14 mouse cellular contexts compared by ENCODE assay signal in genomic region chr3:57534450-57534849, GRCm38 (mm10). TPM values are rescaled to one million over a fixed set of nuclear protein-coding genes. Genes with fewer than 3 reads are reported as not detected.
A peak's percentile ranks its signal among the peaks of the same experiment; 100 is the strongest.
DNase-seq lines count a peak whose midpoint lies in the region; ATAC-seq lines count a peak whose summit lies in the region.
"Had no signal": no experiment of that assay in that cellular context is flagged by ENCODE, and none has a peak within 500 bp of the region (broad histone marks: within the 10 kb centered on the region; RNA-seq: fewer than 3 reads in every experiment).

No protein-coding gene starts in this region.

- H3K4me3 ChIP-seq in heart, embryonic 13.5 days, result no peak overlapping the region
- H3K4me3 ChIP-seq in limb, embryonic 12.5 days (replicated peaks), result no peak overlapping the region
- no peak overlapping the region for H3K4me3 ChIP-seq in limb, embryonic 10.5 days
- H3K4me3 ChIP-seq in forebrain, embryonic 16.5 days (replicated peaks; ENCODE audit: low read length), result no peak overlapping the region
- no peak overlapping the region for H3K4me3 ChIP-seq in limb, embryonic 15.5 days
- H3K4me3 ChIP-seq: erythroblast, embryonic 14.5 days had no signal

- no peak overlapping the region for H3K9ac ChIP-seq in heart, embryonic 13.5 days
- H3K9ac ChIP-seq in limb, embryonic 12.5 days (replicated peaks), result no peak overlapping the region
- no peak overlapping the region for H3K9ac ChIP-seq in forebrain, embryonic 16.5 days (replicated peaks; ENCODE audit: low read depth, low read length)
- H3K9ac ChIP-seq in limb, embryonic 15.5 days, result no peak overlapping the region
- H3K9ac ChIP-seq: lung, embryonic 14.5 days had no signal

- no peak overlapping the region for H3K4me2 ChIP-seq in heart, embryonic 13.5 days
- no peak overlapping the region for H3K4me2 ChIP-seq in limb, embryonic 12.5 days
- H3K4me2 ChIP-seq in forebrain, embryonic 16.5 days (ENCODE audit: low read length), result no peak overlapping the region
- no peak overlapping the region for H3K4me2 ChIP-seq in limb, embryonic 15.5 days
- H3K4me2 ChIP-seq: lung, embryonic 14.5 days; midbrain, embryonic 11.5 days had no signal

- H3K27me3 ChIP-seq in heart, embryonic 13.5 days (replicated peaks), result no peaks in the 10 kb centered on the region
- no peaks in the 10 kb centered on the region for H3K27me3 ChIP-seq in limb, embryonic 12.5 days
- H3K27me3 ChIP-seq in limb, embryonic 10.5 days (ENCODE audit: low read depth, poor library complexity, severe bottlenecking), result no peaks in the 10 kb centered on the region
- H3K27me3 ChIP-seq in forebrain, embryonic 16.5 days (replicated peaks; ENCODE audit: control insufficient read depth, insufficient read depth, low read length), result no peaks in the 10 kb centered on the region
- no peaks in the 10 kb centered on the region for H3K27me3 ChIP-seq in limb, embryonic 15.5 days

- intact Hi-C loops in heart, postnatal 25 days (cut with DNase I), result loop anchor here (5.0 kb wide), 1 partner anchor 38 kb away; no protein-coding TSS in a partner anchor

- no peak for ATAC-seq in heart, embryonic 13.5 days (ENCODE audit: extremely low read depth, insufficient number of reproducible peaks, low FRiP score, low TSS enrichment)
- no peak for ATAC-seq in limb, embryonic 12.5 days (ENCODE audit: insufficient number of reproducible peaks, insufficient read depth, low FRiP score, low TSS enrichment, low read depth)
- ATAC-seq in forebrain, embryonic 16.5 days, result peak; percentile 74; the same call in 1 of the 2 replicates
- ATAC-seq in limb, embryonic 15.5 days (ENCODE audit: insufficient number of reproducible peaks, low FRiP score, low TSS enrichment, low read depth), result no peak

- H3K4me1 ChIP-seq in heart, embryonic 13.5 days, result peaks cover 68% of the 10 kb centered on the region
- peaks cover 26% of the 10 kb centered on the region for H3K4me1 ChIP-seq in limb, embryonic 12.5 days (replicated peaks)
- peaks cover 36% of the 10 kb centered on the region for H3K4me1 ChIP-seq in limb, embryonic 10.5 days
- no peaks in the 10 kb centered on the region for H3K4me1 ChIP-seq in forebrain, embryonic 16.5 days (replicated peaks; ENCODE audit: control insufficient read depth, insufficient read depth, low read length)
- H3K4me1 ChIP-seq in limb, embryonic 15.5 days, result peaks cover 31% of the 10 kb centered on the region

- peak overlapping the region; percentile 51 for H3K27ac ChIP-seq in heart, embryonic 13.5 days (replicated peaks)
- H3K27ac ChIP-seq in limb, embryonic 12.5 days, result peak overlapping the region; percentile 64; the same call in 1 of the 2 replicates
- no peak overlapping the region for H3K27ac ChIP-seq in limb, embryonic 10.5 days
- H3K27ac ChIP-seq in forebrain, embryonic 16.5 days (ENCODE audit: low read length), result no peak overlapping the region
- H3K27ac ChIP-seq in limb, embryonic 15.5 days, result peak overlapping the region; percentile 40

- no peaks in the 10 kb centered on the region for H3K36me3 ChIP-seq in heart, embryonic 13.5 days
- H3K36me3 ChIP-seq in limb, embryonic 12.5 days, result no peaks in the 10 kb centered on the region
- no peaks in the 10 kb centered on the region for H3K36me3 ChIP-seq in limb, embryonic 10.5 days
- no peaks in the 10 kb centered on the region for H3K36me3 ChIP-seq in forebrain, embryonic 16.5 days (ENCODE audit: control insufficient read depth, insufficient read depth)
- H3K36me3 ChIP-seq in limb, embryonic 15.5 days, result no peaks in the 10 kb centered on the region

- H3K9me3 ChIP-seq in heart, embryonic 13.5 days, result no peaks in the 10 kb centered on the region
- no peaks in the 10 kb centered on the region for H3K9me3 ChIP-seq in limb, embryonic 12.5 days
- H3K9me3 ChIP-seq in limb, embryonic 10.5 days (replicated peaks), result no peaks in the 10 kb centered on the region
- H3K9me3 ChIP-seq in forebrain, embryonic 16.5 days (ENCODE audit: control insufficient read depth, low read length), result no peaks in the 10 kb centered on the region
- H3K9me3 ChIP-seq in limb, embryonic 15.5 days, result no peaks in the 10 kb centered on the region

- 67% methylated on average over 6 of the region's 6 CpGs for WGBS in heart, embryonic 13.5 days
- 65% methylated on average over 6 of the region's 6 CpGs for WGBS in limb, embryonic 12.5 days
- 93% methylated on average over 6 of the region's 6 CpGs for WGBS in limb, embryonic 10.5 days
- 20% methylated on average over 6 of the region's 6 CpGs for WGBS in forebrain, embryonic 16.5 days
- WGBS in limb, embryonic 15.5 days, result 42% methylated on average over 6 of the region's 6 CpGs

- DNase-seq in heart, postnatal 25 days (ENCODE audit: low spot score), result no peak
- no peak for DNase-seq in limb, embryonic 10.5 days (ENCODE audit: low spot score)
- no peak for DNase-seq in ovary, adult 18-20 months (ENCODE audit: low spot score)
- DNase-seq: cerebellum, adult 11-12 months; heart, postnatal 10 days; layer of hippocampus, adult 9-11 months; lung, embryonic 14.5 days; spleen, adult 18-20 months had no signal

RNA-seq across cellular contexts. Expression of gene Wwtr1, which starts 41.3 kb away (rescaled TPM):
- 13.8 and 16.1 TPM in 2 replicates for polyA plus RNA-seq in heart, embryonic 13.5 days (2015; fragmentation: Nextera tagmentation; extraction: Ambion mirVana)
- total RNA-seq in heart, postnatal 25 days (2021), result 10 to 100 TPM; 57.9 to 61.6 TPM
- polyA plus RNA-seq in limb, embryonic 12.5 days (2016; fragmentation: Nextera tagmentation; extraction: Ambion mirVana), result 13.8 and 14.0 TPM in 2 replicates
- 8.3 and 10.7 TPM in 2 replicates for polyA plus RNA-seq in limb, embryonic 10.5 days (2016; fragmentation: Nextera tagmentation; extraction: Ambion mirVana)
- polyA plus RNA-seq in forebrain, embryonic 16.5 days (2015; fragmentation: Nextera tagmentation; extraction: Ambion mirVana), result 9.9 and 12.3 TPM in 2 replicates
- 36.2 and 39.4 TPM in 2 replicates for polyA plus RNA-seq in limb, embryonic 15.5 days (2015; fragmentation: Nextera tagmentation; extraction: Ambion mirVana)
- polyA plus RNA-seq: erythroblast, embryonic 14.5 days had no signal

Comparison
In these comparisons a context has a peak if more than half of its experiments do, and no peak if none do; other contexts are left out.
1. H3K27ac ChIP-seq: peak in heart, embryonic 13.5 days (single experiment), limb, embryonic 12.5 days (single experiment) and limb, embryonic 15.5 days (single experiment); none in limb, embryonic 10.5 days (single experiment) and forebrain, embryonic 16.5 days (single experiment).